Comparison of ENCODE assay signal across 1 mouse cellular context in the genomic region with DNA sequence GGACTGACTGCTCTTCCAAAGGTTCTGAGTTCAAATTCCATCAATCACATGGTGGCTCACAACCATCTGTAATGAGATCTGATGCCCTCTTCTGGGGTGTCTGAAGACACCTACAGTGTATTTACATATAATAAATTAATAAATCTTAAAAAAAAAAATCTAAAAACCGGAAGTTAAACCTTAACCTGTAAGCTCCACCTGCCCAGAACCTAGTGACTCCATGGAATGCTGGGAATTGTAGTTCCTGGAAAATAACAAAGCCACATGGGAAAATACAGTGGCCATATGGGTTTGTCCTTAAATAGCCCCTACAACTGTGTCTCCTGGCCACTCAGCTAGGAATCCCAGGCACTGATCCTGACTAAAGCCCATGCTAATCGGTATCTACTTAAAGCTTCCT.
TF ChIP-seq lines count a peak whose summit lies in the region.

No protein-coding gene starts in this region.

TF ChIP-seq in MEL, 35 proteins besides CTCF, POLR2A, EP300 and RAD21:
- no peak for TF ChIP-seq POLR2AphosphoS5 (IDR thresholded peaks at IDR 0.05; ENCODE audit: borderline replicate concordance, low read depth, low read length)
- TF ChIP-seq GATA1 (IDR thresholded peaks at IDR 0.05; ENCODE audit: low read depth, low read length) = no peak
- peak; percentile 76 for TF ChIP-seq ZNF384 (IDR thresholded peaks at IDR 0.05; ENCODE audit: low read depth, low read length)
- peak; percentile 40; the same call in 1 of the 2 replicates for TF ChIP-seq KAT2A (conservative IDR thresholded peaks at IDR 0.05; ENCODE audit: low read depth, low read length)
- TF ChIP-seq MYC (IDR thresholded peaks at IDR 0.05; ENCODE audit: low read depth, low read length) = no peak
- TF ChIP-seq HCFC1 (IDR thresholded peaks at IDR 0.05; ENCODE audit: low read depth, low read length) = peak; percentile 87
TF ChIP-seq in MEL: peak in this region for 3.
